10 mouse cellular contexts compared by ENCODE assay signal in the genomic region with DNA sequence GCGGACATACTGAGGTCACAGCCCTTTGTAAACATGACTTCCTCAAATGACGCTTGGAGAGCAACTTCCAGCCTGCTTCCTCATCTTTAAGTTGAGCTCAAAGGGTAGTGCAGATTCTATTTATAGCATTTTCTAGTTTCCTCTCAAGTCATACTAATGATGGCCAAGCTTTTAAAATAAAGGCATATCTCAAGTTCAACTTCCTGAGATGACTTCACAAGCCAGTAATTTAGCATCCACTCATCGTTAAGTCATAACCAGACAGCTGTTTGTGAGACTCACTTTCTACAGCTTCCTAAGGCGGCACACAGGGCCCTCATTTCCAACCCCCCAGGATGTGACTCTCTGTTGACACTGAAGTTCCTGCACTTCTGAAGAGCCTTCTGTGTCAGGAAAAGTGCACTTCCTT.
DNase-seq lines count a peak whose midpoint lies in the region; ATAC-seq and TF ChIP-seq lines count a peak whose summit lies in the region.
"Had no signal": no experiment of that assay in that cellular context is flagged by ENCODE, and none has a peak within 500 bp of the region (broad histone marks: within the 10 kb centered on the region; RNA-seq: fewer than 3 reads in every experiment).

No protein-coding gene starts in this region.

- WGBS in liver, adult 2 months, result 59% methylated on average over 4 of the region's 4 CpGs
- 40% methylated on average over 4 of the region's 4 CpGs for WGBS in heart, embryonic 13.5 days
- 16% methylated on average over 4 of the region's 4 CpGs for WGBS in liver, embryonic 14.5 days (ENCODE audit: insufficient replicate concordance)

- no peak overlapping the region for H3K4me3 ChIP-seq in liver, adult 2 months (ENCODE audit: insufficient read depth, low read depth, low read length)
- no peak overlapping the region for H3K4me3 ChIP-seq in heart, embryonic 13.5 days
- no peak overlapping the region for H3K4me3 ChIP-seq in liver, embryonic 14.5 days (ENCODE audit: insufficient read depth in 1 of 2, low read depth in 2 of 2, low read length in 2 of 2)

- H3K36me3 ChIP-seq in liver, adult 2 months (ENCODE audit: control insufficient read depth, insufficient read depth, low read length), result no peaks in the 10 kb centered on the region
- H3K36me3 ChIP-seq in heart, embryonic 13.5 days, result no peaks in the 10 kb centered on the region
- no peaks in the 10 kb centered on the region for H3K36me3 ChIP-seq in liver, embryonic 14.5 days (replicated peaks; ENCODE audit: control insufficient read depth, insufficient read depth, low read depth)
- no peaks in the 10 kb centered on the region for H3K36me3 ChIP-seq in splenic B cell, adult 2 months (ENCODE audit: control insufficient read depth, insufficient read depth, low read length, poor library complexity, severe bottlenecking)

- TF ChIP-seq CTCF in liver, adult 2 months (IDR thresholded peaks at IDR 0.05; ENCODE audit: low read depth, low read length), result no peak
- no peak for TF ChIP-seq CTCF in liver, embryonic 14.5 days (IDR thresholded peaks at IDR 0.05; ENCODE audit: low read depth)

- TF ChIP-seq POLR2A in liver, adult 2 months (IDR thresholded peaks at IDR 0.05; ENCODE audit: extremely low read depth, insufficient read depth, low read length), result no peak

- peak; percentile 53 for DNase-seq in liver, adult 2 months (ENCODE audit: extremely low read depth, low read depth, low spot score)
- DNase-seq in liver, result no peak
- peak in 1 of 3 experiments; percentile 10 for DNase-seq in liver, embryonic 14.5 days (ENCODE audit: low read depth in 3 of 3, low spot score in 3 of 3)
- DNase-seq in splenic B cell, adult 2 months (ENCODE audit: low read depth, low spot score), result peak; percentile 9
- DNase-seq in left cerebral cortex, postnatal 36 days (ENCODE audit: low spot score in 2 of 2), result no peak
- DNase-seq in thymus, postnatal 25 days, result no peak
- no peak for DNase-seq in left cerebral cortex, adult 8-10 months (ENCODE audit: low spot score in 2 of 2)
- DNase-seq: cerebellum, adult 11 months; forebrain, postnatal 0 days had no signal

- H3K9me3 ChIP-seq in heart, embryonic 13.5 days, result no peaks in the 10 kb centered on the region
- H3K9me3 ChIP-seq in liver, embryonic 14.5 days (ENCODE audit: control insufficient read depth, low read length), result no peaks in the 10 kb centered on the region

- no peak for TF ChIP-seq EP300 in liver, embryonic 14.5 days (IDR thresholded peaks at IDR 0.05; ENCODE audit: low read depth)

- intact Hi-C loops in left cerebral cortex, postnatal 36 days (cut with DNase I), result loop anchor here (10.0 kb wide), 1 partner anchor 286 kb away; no protein-coding TSS in a partner anchor

- no peaks in the 10 kb centered on the region for H3K79me2 ChIP-seq in liver, adult 2 months (ENCODE audit: control insufficient read depth, insufficient read depth, low read length)

- ATAC-seq in heart, embryonic 13.5 days (ENCODE audit: extremely low read depth, insufficient number of reproducible peaks, low FRiP score, low TSS enrichment), result no peak
- peak; percentile 12; the same call in 1 of the 2 replicates for ATAC-seq in liver, embryonic 14.5 days (ENCODE audit: insufficient read depth)
- ATAC-seq: forebrain, postnatal 0 days had no signal

- peak overlapping the region; percentile 35; the same call in 1 of the 2 replicates for H3K27ac ChIP-seq in liver, adult 2 months (replicated peaks; ENCODE audit: insufficient read depth, low read depth, low read length)
- H3K27ac ChIP-seq in heart, embryonic 13.5 days (replicated peaks), result peak overlapping the region; percentile 44
- H3K27ac ChIP-seq in liver, embryonic 14.5 days, result no peak overlapping the region

- peaks cover 8% of the 10 kb centered on the region; the same call in 1 of the 2 replicates for H3K4me1 ChIP-seq in liver, adult 2 months (ENCODE audit: control insufficient read depth, insufficient read depth, low read length)
- peaks cover 38% of the 10 kb centered on the region for H3K4me1 ChIP-seq in heart, embryonic 13.5 days
- peaks cover 0 to 29% of the 10 kb centered on the region in 2 experiments; a peak in 3 of 4 replicates for H3K4me1 ChIP-seq in liver, embryonic 14.5 days (replicated peaks; ENCODE audit: control insufficient read depth in 2 of 2, insufficient read depth in 2 of 2, low read length in 1 of 2)

- H3K27me3 ChIP-seq in liver, adult 2 months (ENCODE audit: control insufficient read depth, insufficient read depth, low read length), result no peaks in the 10 kb centered on the region
- H3K27me3 ChIP-seq in heart, embryonic 13.5 days (replicated peaks), result no peaks in the 10 kb centered on the region
- H3K27me3 ChIP-seq in liver, embryonic 14.5 days (ENCODE audit: control insufficient read depth, insufficient read depth, low read length), result no peaks in the 10 kb centered on the region
- no peaks in the 10 kb centered on the region for H3K27me3 ChIP-seq in splenic B cell, adult 2 months (ENCODE audit: control insufficient read depth, insufficient read depth, low read length, poor library complexity, severe bottlenecking)

- H3K4me2 ChIP-seq in heart, embryonic 13.5 days, result no peak overlapping the region
- no peak overlapping the region for H3K4me2 ChIP-seq in liver, embryonic 14.5 days (ENCODE audit: low read depth)

- H3K9ac ChIP-seq in liver, adult 2 months (ENCODE audit: low read depth, low read length), result no peak overlapping the region
- H3K9ac ChIP-seq in heart, embryonic 13.5 days, result no peak overlapping the region
- H3K9ac ChIP-seq in liver, embryonic 14.5 days (replicated peaks), result no peak overlapping the region
- H3K9ac ChIP-seq: forebrain, postnatal 0 days had no signal

Comparison
In these comparisons a context has a peak if more than half of its experiments do, and no peak if none do; other contexts are left out.
1. DNase-seq: peak in liver, adult 2 months (single experiment) and splenic B cell, adult 2 months (single experiment); none in liver (single experiment), left cerebral cortex, postnatal 36 days (0 of 2), thymus, postnatal 25 days (single experiment) and left cerebral cortex, adult 8-10 months (0 of 2).